Mouse (Mus musculus) layer of hippocampus, adult 18-20 months (tissue): Measurements from ENCODE around the gene Gm12845. TPM values are rescaled to one million over a fixed set of nuclear protein-coding genes. Genes with fewer than 3 reads are reported as not detected.
A peak's percentile ranks its signal among the peaks of the same experiment; 100 is the strongest.
"Not testable (repeated sequence)": the region's sequence is repeated elsewhere in the genome, so short reads cannot be mapped to it uniquely, and the experiment has no call there.

Source experiments
- DNase-seq, 2 experiments: peaks; one replicate each; pipeline ENCODE4 v3.0.0; 2022; ENCODE audit warnings: low spot score in 2 of 2
- long read RNA-seq: library from polyadenylated mRNA; stranded (forward); transcript quantifications from one replicate; pipeline ENCODE4 v2.0.0, GENCODE M21; 2021
- total RNA-seq, 2 experiments: library from RNA; stranded (reverse); gene quantifications; 2 replicates each; pipeline ENCODE4 v1.2.3; 2021

Gene Gm12845
- not detected for total RNA-seq
- long read RNA-seq = 0 reads

DNA sequence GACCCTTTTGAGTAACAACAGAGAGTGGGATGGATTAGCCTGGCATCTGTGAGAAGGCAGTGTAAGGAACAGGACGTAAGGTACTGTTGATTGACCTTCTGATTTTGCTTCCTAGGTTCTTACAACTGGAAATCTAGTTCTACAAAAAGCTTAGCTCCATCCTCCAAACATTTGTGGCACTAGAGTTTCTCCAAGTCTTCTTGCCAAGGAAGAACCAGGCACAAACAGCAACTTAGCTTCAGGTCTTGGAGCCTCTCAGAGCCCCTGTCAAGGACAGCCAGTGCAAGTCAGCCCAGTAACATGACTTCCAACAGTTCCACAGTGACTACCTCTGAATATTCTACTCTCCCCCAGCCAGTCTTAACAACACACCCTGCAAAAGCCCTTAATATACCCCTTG lies at the start of gene Gm12845:
Gm12845 (plus strand) TSS at position 301 of the 400 bp plus-strand sequence.
- DNase-seq = no peak

DNA sequence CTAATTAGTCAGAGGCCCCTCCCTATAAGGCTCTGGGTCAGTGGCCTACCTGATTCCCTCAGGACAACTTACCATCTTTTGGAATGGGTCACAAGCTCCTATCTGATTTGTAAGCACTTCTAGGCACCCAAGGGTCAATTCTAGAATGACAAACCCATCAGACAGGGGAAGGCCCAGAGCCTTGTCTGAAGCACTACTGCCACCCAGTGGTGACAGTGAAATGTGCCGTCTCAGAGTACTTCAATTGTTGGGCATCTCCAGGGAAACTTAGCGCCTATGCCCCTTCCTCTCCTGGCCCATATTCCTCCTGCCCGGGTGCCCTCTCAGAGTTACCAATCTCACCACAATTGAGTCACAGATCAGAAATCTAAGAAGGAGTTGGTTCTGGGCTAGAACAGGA lies 47.3 kb upstream of the Gm12845 start:
- DNase-seq = peak; percentile 68 to 90

DNA sequence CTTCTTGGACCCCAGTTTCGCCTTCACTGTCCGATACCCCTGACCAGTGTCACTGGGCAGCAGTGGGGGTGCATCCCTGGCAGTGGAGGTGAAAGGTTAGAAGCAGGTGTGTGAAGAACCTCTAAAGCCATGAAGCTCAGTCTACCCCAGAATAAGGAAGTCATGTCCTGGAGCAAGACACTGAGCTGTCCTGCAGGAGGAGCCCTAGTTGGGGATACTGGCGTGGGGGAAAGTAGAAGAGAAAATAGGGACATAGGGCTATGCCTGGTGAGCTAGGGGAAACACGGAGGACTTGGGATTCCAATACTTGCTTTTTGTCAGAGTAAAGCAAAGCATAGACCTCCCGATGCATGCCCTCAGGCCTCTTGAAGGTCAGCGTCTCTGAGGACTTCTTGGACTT lies 43.2 kb upstream of the Gm12845 start:
- DNase-seq = no peak

DNA sequence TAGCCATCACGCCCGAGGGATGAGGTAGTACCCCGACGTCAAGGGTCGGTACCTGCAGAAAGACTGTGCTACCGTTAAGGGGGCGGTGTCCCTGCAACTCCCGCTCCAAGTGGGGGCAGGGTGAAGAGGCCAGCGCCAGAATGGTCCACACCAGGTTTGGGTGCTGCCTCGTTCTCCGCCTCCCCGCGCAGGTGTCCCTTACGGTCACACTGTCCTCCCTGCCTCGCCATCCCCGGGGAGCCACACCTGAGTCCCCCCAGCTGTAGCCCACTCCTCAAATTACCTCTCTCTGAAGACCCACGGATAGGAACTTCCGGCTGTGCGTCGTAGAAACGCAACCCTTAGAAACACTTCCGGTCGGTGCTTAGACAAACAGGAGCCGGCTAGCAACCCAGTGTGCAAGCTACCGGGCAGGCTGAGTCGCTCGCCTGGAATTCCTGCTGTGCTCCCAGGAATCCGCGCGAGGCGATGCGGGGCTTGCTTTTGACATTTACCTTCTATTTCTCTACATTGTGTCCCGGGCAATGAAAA lies 42.2 kb upstream of the Gm12845 start, which contains the start of gene Dmap1:
Dmap1 (minus strand) TSS at position 343 of the 531 bp plus-strand sequence.
- DNase-seq = peak; percentile 76 to 92

DNA sequence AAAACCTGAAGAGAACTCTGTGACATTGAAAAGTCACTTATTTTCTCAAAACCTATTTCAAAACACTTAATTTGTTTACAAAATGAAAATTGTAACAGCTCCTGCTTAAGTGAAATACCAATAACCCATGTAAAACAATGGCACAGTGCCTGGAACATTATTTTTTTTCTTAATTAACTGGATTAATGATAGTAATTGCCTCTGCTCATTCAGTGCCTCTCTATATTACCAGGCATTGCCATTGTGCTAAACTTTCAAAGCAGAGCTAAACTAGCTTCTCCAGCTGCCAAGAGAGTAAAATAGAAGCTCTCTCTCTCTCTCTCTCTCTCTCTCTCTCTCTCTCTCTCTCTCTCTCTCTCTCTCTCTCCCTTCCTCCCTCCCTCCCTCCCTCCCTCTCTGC lies 41.7 kb upstream of the Gm12845 start:
- DNase-seq = no peak

DNA sequence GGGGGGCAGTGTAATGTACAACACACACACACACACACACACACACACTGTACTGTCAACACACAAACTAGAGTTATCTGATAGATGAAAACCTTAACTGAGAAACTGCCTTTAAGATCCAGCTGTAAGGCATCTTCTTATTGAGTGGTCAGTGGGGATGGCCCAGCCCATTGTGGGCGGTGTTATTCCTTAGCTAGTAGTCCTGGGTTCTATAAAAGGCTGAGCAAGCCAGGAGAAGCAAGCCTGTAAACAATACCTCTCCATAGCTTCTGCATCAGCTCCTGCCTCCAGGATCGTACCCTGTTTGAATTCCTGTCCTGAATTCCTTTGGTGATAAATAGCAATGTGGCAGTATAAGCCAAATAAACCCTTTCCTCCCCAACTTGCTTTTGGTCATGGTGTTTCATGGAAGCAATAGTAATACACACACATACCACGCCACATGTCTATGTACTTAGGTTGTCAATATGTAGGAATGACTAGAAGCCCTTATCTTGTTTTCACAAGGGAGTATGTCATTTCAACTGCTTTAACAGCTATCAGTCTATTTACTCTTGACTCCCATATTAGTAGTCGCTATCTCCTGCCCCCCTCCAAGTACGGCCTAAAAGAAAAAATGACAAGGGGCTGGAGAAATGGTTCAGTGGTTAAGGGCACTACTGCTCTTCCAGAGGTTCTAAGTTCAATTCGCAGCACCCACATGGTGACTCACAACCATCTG lies 41.0 kb upstream of the Gm12845 start:
- DNase-seq = no peak

DNA sequence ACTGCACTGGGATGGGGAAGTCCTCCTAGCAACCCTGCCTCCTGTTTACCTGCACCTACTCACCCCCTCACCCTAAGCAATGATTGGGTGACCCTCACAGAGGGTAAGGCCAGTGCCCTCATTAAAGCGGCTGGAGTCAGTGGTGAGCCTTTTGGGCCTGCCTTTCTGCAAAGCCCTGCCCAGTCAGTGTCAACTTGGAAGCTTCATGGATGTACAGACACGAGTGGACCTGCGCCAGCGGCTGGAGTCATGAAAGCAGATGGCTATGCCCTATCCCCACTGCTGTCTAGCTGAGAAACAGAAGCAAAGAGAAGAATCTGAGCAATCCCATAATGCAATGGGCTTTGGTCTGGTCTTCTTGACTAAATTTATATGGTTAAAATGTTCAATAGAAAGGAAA lies 37.9 kb upstream of the Gm12845 start:
- no peak for DNase-seq

DNA sequence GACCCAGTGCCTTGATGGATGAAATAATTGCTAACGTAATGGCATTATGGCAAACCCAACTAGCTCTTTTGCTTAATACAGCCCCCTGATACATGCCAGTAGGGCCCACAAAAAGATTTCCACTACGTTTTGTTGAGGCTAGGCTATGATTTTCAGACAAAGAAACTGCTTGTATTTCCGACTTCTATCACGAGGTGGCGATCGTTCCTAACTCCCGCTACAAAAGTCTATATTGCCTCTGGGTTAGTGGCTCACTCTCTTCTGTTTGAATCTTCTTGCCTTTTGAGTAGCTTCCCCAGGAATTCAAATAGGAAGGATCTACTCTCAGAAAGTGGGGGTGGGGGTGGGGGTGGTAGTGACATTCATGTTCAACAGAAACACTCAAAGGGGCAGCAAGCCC lies 18.9 kb upstream of the Gm12845 start:
- peak; percentile 8 to 74 for DNase-seq

DNA sequence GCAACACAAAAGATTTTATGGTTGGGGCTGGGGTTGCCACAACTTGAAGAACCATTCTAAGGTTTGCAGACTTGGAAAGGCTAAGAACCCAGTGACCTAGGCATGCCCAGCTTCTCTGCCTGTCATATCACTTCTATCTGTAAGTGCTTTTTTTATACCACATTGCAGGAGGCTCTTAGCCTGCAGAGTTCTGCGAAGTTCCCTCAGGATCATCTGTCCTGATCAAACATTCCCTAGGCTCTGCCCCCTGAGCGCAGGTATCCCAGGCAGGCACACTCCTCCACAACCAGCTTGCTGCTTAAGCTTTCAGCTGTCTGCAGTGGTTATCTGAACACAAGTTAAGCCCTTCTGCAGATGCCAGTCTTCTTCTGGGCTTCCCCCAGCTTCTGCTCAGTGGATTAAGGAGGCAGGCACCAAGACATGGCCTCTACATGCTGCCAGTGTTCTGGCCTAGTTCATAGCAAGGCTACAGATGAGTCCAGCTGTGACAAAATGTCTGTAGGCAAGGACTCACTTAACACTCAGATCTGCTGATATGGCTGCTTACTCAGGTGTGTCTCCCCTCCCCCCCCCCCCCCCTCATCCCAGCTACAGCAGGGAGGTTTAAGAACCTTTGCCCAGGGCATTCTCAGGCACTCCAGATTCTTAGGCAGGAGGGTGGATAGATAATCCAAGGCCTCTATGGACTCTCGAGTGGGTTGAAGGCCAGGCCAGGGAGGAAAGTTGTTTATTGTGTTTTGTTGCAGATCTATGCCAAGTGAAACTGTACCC lies 15.2 kb upstream of the Gm12845 start:
- no peak for DNase-seq

DNA sequence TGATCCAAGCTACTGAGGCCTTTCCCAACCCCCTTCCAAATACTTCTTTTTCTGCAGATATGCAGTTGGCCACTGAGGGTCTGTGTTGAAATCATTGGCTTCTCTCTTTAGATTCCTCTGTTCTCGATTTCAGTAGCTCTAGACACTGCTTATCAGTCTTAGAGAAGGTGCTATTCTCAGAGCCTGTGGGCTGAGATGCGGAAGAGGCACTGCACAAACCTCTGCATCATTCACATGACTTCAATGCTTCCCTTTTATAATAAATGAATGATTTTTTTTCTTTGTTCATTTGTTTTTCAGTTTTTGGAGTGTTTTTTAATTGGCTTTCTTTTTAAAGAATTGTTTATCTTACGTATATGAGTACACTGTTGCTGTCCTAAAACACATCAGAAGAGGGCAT lies 11.9 kb upstream of the Gm12845 start:
- DNase-seq = no peak

DNA sequence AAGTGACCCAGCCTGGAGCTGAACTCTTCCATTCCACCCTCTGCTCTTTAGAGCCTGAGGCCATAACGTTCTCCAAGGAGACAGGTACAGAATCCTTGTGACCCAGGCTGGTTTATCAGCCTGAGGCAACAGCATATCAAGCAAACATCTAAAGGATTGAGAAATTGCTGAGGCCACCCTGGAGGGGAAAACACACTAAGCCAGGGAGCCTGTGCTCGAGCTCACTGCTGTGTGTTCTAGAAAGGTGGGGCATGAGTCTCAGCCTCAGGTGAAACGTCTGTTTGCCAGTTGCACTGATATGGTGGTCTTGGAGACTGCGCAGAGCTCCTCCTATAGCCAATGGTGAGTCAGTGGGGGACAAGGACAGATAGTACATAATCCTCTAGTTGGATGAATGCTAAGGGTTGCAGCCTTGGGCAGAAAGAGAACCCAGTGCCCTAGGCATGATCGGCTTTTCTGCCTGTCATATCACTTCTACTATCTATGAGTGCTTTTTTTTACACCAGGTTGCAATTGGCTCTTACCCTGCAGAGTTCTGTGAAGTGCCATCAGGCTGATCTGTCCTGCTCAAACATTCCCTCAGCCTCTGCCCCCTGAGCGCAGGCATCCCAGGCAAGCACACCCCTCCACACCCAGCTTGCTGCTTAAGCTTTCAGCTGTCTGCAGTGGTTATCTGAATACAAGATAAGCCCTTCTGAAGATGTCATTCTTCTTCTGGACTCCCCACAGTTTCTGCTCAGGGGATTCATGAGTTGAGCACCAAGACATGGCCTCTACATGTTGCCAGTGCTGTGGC lies 10.7 kb upstream of the Gm12845 start:
- no peak for DNase-seq

DNA sequence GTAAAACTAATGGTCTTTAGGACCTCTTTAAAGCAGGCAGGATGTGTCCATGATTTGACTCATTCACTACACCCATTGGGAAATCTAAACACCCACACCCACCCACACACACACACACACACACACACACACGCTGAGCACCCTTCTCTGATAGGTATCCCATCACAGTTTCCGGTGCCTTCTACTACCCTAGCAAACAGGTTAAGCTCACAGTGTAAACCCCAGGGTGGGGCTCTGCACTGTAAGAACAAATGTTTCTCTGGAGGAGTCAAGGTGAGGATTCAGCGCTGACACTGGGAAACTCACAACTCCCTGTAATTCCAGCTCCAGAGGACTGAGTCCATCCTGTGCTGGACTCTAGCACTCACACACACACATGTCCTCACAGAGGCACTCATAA lies 7.7 kb downstream of the Gm12845 start:
- DNase-seq = no peak

DNA sequence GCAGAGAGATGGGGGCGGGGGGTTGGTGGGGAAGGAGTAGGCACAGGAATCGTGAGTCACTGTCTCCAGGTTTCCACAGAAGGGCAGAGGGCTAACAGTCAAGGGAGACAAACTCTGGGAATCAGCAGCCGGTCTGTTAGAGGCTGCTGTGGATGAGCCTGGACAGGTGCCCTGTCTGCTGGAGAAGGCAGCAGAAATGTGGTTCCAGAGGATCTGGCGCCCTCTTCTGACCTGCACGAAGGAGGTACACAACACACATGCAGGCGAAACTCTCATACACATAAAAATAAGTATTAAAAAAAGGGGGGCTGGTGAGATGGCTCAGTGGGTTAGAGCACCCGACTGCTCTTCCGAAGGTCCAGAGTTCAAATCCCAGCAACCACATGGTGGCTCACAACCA lies 13.3 kb downstream of the Gm12845 start:
- no peak for DNase-seq

DNA sequence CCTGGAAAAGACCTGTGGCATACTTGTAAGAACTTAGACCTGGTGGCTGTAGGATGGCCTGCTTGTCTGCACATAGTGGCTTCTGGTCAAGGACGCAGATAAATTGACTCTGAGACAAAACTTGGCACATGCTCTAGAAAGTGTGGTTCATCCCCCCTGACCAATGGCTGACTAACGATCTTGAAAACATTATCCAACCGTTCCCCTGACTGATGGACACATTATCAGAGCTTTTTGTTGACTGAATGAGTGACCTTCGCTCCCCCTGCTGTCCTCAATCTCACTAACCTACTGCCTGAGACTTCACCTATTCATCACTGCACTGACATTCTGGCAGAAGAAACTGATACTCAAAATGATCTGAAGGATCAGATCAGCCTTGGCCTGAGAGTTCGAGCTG lies 28.3 kb downstream of the Gm12845 start:
- DNase-seq = not testable (repeated sequence)

DNA sequence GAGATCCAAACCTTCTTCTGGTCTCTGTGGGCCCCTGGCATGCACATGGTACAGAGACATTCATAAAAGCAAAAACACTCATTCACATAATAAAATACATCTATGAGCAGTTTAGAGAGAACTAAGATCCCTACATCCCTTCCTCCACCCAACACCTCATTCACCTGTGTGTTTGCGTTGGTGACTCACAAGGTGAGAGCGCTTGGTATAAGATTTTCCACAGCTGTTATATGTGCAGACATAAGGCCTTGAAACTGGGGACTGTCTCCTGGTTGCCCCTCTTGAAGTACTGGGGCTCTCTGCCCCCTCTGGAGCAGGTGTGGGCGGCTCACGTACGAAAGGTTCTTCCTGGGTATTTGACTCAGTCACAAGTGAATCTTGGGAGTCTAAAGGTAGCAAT lies 35.9 kb downstream of the Gm12845 start:
- DNase-seq = no peak

DNA sequence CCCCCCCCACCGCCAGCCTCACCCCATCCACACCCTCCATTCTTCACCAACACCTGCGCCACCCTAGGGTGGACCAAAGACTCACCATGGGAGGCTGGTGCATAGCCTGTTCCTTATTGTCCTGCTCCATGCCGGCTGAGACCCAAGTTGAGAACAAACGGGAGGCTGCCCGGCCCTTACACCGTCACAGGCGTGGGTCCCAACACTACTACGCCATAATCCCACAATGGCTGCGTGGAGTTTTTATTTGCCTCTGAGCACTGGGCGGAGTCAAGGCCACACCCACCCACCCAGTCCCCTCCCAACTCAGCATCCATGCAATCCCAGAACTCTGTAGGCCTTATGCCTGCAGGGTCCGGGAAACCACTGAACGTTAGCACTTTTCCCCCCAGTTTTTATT lies 41.2 kb downstream of the Gm12845 start, which contains the start of gene Klf17:
Klf17 (minus strand) TSS at position 233 of the 400 bp plus-strand sequence.
- no peak for DNase-seq

DNA sequence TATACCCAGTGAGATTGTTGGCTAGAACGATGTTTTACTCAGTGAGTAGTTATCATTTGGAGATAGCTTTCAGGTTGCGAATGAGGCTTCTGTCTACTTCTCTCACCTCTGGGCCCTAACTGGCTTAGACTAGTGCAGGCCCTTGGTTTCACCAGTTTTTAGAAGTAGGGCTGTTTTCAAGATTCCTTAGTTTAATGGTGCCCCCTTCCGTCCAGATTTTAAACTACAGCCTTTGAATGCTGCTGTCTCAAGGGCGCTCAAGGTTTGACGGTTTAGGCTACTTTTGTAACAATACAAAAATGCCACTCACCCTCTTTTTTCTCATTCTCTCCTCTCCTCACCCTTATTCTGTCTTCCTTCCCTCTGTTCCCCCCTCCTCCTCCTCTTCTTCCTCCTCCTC lies 46.7 kb downstream of the Gm12845 start:
- DNase-seq = peak; percentile 62 to 92

DNA sequence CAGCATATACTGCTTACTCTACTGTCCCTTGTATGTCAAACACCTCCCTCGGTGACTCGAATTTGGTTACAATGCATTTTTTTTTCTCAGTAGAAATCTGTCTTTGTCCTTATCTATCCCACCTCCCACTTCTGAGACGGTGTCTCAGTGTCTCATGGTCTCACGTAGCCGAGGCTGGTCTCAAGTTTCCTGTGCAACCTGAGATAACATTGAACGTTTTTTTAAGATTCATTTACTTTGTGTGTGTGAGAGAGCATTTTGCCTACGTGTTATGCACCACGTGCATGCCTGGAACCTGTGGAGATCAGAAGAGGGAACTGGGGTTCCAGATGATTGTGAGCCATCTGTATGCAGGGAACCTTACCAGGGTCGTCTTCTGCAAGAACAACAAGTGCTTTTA lies 48.7 kb downstream of the Gm12845 start:
- no peak for DNase-seq
